Mouse (Mus musculus) neural tube, embryonic 11.5 days (tissue): ENCODE data around the gene Zan. TPM values are rescaled to one million over a fixed set of nuclear protein-coding genes. Genes with fewer than 3 reads are reported as not detected.

ENCODE experiments used
- ATAC-seq: fragments of 200-750 bp; cut with Nextera tagmentation; 2 replicates; pipeline ENCODE4 v1.8.0; 2017; ENCODE audit warnings: moderate number of reproducible peaks, mild to moderate bottlenecking, moderate TSS enrichment, moderate library complexity; ENCODE audit not compliant: insufficient read depth, low FRiP score, low TSS enrichment
- DNase-seq: peaks from one replicate; pipeline ENCODE4 v3.0.0-alpha.2; 2015; ENCODE audit warnings: low spot score
- H3K27ac ChIP-seq: fragments of 300-500 bp; sonication (generic); 2 replicates; pipeline ENCODE4 v1.5.1; 2014; ENCODE audit warnings: low read depth, mild to moderate bottlenecking, low read length
- H3K27me3 ChIP-seq: fragments of 300-500 bp; sonication (generic); 2 replicates; pipeline ENCODE4 v1.6.1; 2014; ENCODE audit warnings: mild to moderate bottlenecking, low read length, mixed read lengths; ENCODE audit not compliant: control insufficient read depth, insufficient read depth
- H3K36me3 ChIP-seq: fragments of 300-500 bp; sonication (generic); 2 replicates; pipeline ENCODE4 v1.6.1; 2014; ENCODE audit warnings: mild to moderate bottlenecking, low read length, moderate library complexity, mixed read lengths; ENCODE audit not compliant: control insufficient read depth, insufficient read depth
- H3K4me1 ChIP-seq: fragments of 300-500 bp; sonication (generic); 2 replicates; pipeline ENCODE4 v1.6.1; 2014; ENCODE audit warnings: low read length, mixed read lengths; ENCODE audit not compliant: control insufficient read depth, insufficient read depth
- H3K4me2 ChIP-seq: fragments of 300-500 bp; sonication (generic); 2 replicates; pipeline ENCODE4 v1.6.1; 2014; ENCODE audit warnings: low read depth, mild to moderate bottlenecking, moderate library complexity
- H3K4me3 ChIP-seq: fragments of 300-500 bp; sonication (generic); 2 replicates; pipeline ENCODE4 v1.5.1; 2014; ENCODE audit warnings: low read depth, low read length
- H3K9ac ChIP-seq: fragments of 300-500 bp; sonication (generic); 2 replicates; pipeline ENCODE4 v1.6.1; 2014; ENCODE audit warnings: mild to moderate bottlenecking, low read length
- H3K9me3 ChIP-seq: fragments of 300-500 bp; sonication (generic); 2 replicates; pipeline ENCODE4 v1.6.1; 2016; ENCODE audit warnings: low read length; ENCODE audit not compliant: control insufficient read depth
- WGBS: fragments of 180-500 bp; shearing (Covaris S2); extraction: QIAGEN DNeasy Blood & Tissue Kit; methylation state at CpG from one replicate; pipeline ENCODE4 v1.1.7; 2014; 5-methylcytosine and 5-hydroxymethylcytosine counted together
- polyA plus RNA-seq: library from polyadenylated mRNA; unstranded; fragments of >200 nt; fragmentation: Nextera tagmentation; extraction: Ambion mirVana; gene quantifications from 2 replicates; pipeline ENCODE4 v1.2.1, GENCODE M21; 2014

Gene Zan
- polyA plus RNA-seq, 1 experiment from 2014 or later: 0.05 TPM

GRCm38 (mm10) chr5:137510014-137510501 is 33.2 kb upstream of the Zan start:
- H3K36me3 ChIP-seq: no peaks in the 10 kb centered on the region
- peak; percentile 82 for ATAC-seq
- H3K4me2 ChIP-seq: peak overlapping the region; percentile 77
- H3K27ac ChIP-seq: peak overlapping the region; percentile 80; the same call in 1 of the 2 replicates
- H3K27me3 ChIP-seq: no peaks in the 10 kb centered on the region
- H3K9ac ChIP-seq: peak overlapping the region; percentile 99
- peak; percentile 79 for DNase-seq
- peaks cover 13% of the 10 kb centered on the region for H3K4me1 ChIP-seq
- peak overlapping the region; percentile 100 for H3K4me3 ChIP-seq
- 3% methylated on average over 26 of the region's 52 CpGs for WGBS
- H3K9me3 ChIP-seq: no peaks in the 10 kb centered on the region

- Histone ChIP-seq H3K27me3 (no peaks in the 10 kb centered on the region), H3K27ac (no peak overlapping the region), H3K36me3 (no peaks in the 10 kb centered on the region), H3K4me3 (no peak overlapping the region), H3K4me2 (no peak overlapping the region), H3K4me1 (0 out of 2 replicates have a peak, but pooled peaks cover 3% of the 10 kb centered on the region), H3K9ac (no peak overlapping the region), H3K9me3 (no peaks in the 10 kb centered on the region)
- no peak for ATAC-seq
- WGBS: 87% methylated on average over 6 of the region's 6 CpGs
- DNase-seq: no peak
These were observed 27.2 kb upstream of the Zan start for GRCm38 (mm10) chr5:137504041-137504440.

- Histone ChIP-seq H3K9ac (peak overlapping the region; percentile 66), H3K4me3 (peak overlapping the region; percentile 50), H3K27ac (peak overlapping the region; percentile 49), H3K27me3 (no peaks in the 10 kb centered on the region), H3K4me2 (peak overlapping the region; percentile 72), H3K36me3 (no peaks in the 10 kb centered on the region), H3K4me1 (0 out of 2 replicates have a peak, but pooled peaks cover 3% of the 10 kb centered on the region), H3K9me3 (no peaks in the 10 kb centered on the region)
- ATAC-seq (peak; percentile 74), DNase-seq (peak; percentile 86)
- WGBS: 0% methylated on average over 30 of the region's 30 CpGs
These were observed 25.8 kb upstream of the Zan start for GRCm38 (mm10) chr5:137502667-137503110.

- Histone ChIP-seq H3K9ac (peak within 1 kb of the TSS; percentile 66), H3K9me3 (no peaks in the 10 kb centered on the region), H3K4me3 (peak within 1 kb of the TSS; percentile 50), H3K27ac (peak within 1 kb of the TSS; percentile 78), H3K27me3 (no peaks in the 10 kb centered on the region), H3K4me1 (0 out of 2 replicates have a peak, but pooled peaks cover 3% of the 10 kb centered on the region), H3K36me3 (no peaks in the 10 kb centered on the region), H3K4me2 (peak within 1 kb of the TSS; percentile 72)
- ATAC-seq (peak; percentile 94), DNase-seq (peak; percentile 100)
- 2% methylated on average over 64 of the region's 64 CpGs for WGBS
These were observed 25.1 kb upstream of the Zan start, which contains the start of gene Pop7 for GRCm38 (mm10) chr5:137501709-137502666. Gene Pop7, minus strand, starts transcription at chr5:137502518.

GRCm38 (mm10) chr5:137500186-137500585 is 23.3 kb upstream of the Zan start:
- no peak overlapping the region for H3K4me2 ChIP-seq
- 93% methylated on average over 7 of the region's 7 CpGs for WGBS
- ATAC-seq (no peak), DNase-seq (no peak)
- H3K4me1 ChIP-seq: 0 out of 2 replicates have a peak, but pooled peaks cover 3% of the 10 kb centered on the region
- H3K4me3 ChIP-seq: no peak overlapping the region
- no peaks in the 10 kb centered on the region for H3K36me3 ChIP-seq
- H3K27ac ChIP-seq: no peak overlapping the region
- H3K27me3 ChIP-seq: no peaks in the 10 kb centered on the region
- no peaks in the 10 kb centered on the region for H3K9me3 ChIP-seq
- no peak overlapping the region for H3K9ac ChIP-seq

GRCm38 (mm10) chr5:137493831-137494230 is 17.0 kb upstream of the Zan start:
- no peak overlapping the region for H3K4me2 ChIP-seq
- no peaks in the 10 kb centered on the region for H3K36me3 ChIP-seq
- no peaks in the 10 kb centered on the region for H3K4me1 ChIP-seq
- 76% methylated on average over 13 of the region's 13 CpGs for WGBS
- no peaks in the 10 kb centered on the region for H3K27me3 ChIP-seq
- H3K4me3 ChIP-seq: no peak overlapping the region
- ATAC-seq: no peak
- H3K9me3 ChIP-seq: no peaks in the 10 kb centered on the region
- no peak for DNase-seq
- no peak overlapping the region for H3K9ac ChIP-seq
- H3K27ac ChIP-seq: no peak overlapping the region

- 59% methylated on average over 4 of the region's 4 CpGs for WGBS
- no peak overlapping the region for H3K27ac ChIP-seq
- no peak for DNase-seq
- H3K9me3 ChIP-seq: no peaks in the 10 kb centered on the region
- no peaks in the 10 kb centered on the region for H3K36me3 ChIP-seq
- H3K4me3 ChIP-seq: no peak overlapping the region
- no peaks in the 10 kb centered on the region for H3K27me3 ChIP-seq
- H3K4me2 ChIP-seq: no peak overlapping the region
- H3K9ac ChIP-seq: no peak overlapping the region
- no peak for ATAC-seq
- H3K4me1 ChIP-seq: no peaks in the 10 kb centered on the region
These were observed 14.7 kb upstream of the Zan start for GRCm38 (mm10) chr5:137491559-137491958.

GRCm38 (mm10) chr5:137487616-137488015 is 10.8 kb upstream of the Zan start:
- H3K4me3 ChIP-seq: no peak overlapping the region
- no peak overlapping the region for H3K27ac ChIP-seq
- H3K9me3 ChIP-seq: no peaks in the 10 kb centered on the region
- H3K27me3 ChIP-seq: no peaks in the 10 kb centered on the region
- DNase-seq (no peak), ATAC-seq (no peak)
- 84% methylated on average over 7 of the region's 7 CpGs for WGBS
- H3K9ac ChIP-seq: no peak overlapping the region
- peaks cover 6% of the 10 kb centered on the region; the same call in 1 of the 2 replicates for H3K4me1 ChIP-seq
- H3K4me2 ChIP-seq: no peak overlapping the region
- H3K36me3 ChIP-seq: no peaks in the 10 kb centered on the region
